Mouse (Mus musculus) heart, embryonic 12.5 days (tissue): ENCODE measurements around the gene Sipa1l1. TPM values are rescaled to one million over a fixed set of nuclear protein-coding genes. Genes with fewer than 3 reads are reported as not detected.

ENCODE experiments used
- ATAC-seq: fragments of 200-750 bp; cut with Nextera tagmentation; 2 replicates; pipeline ENCODE4 v1.8.0; 2017; ENCODE audit warnings: moderate TSS enrichment, moderate library complexity; ENCODE audit not compliant: insufficient number of reproducible peaks, low FRiP score
- H3K27ac ChIP-seq: fragments of 300-500 bp; sonication (generic); 2 replicates; pipeline ENCODE4 v1.5.1; 2016; ENCODE audit warnings: mild to moderate bottlenecking, moderate library complexity; ENCODE audit not compliant: poor library complexity, severe bottlenecking
- H3K27me3 ChIP-seq: fragments of 300-500 bp; sonication (generic); replicated peaks from 2 replicates; pipeline ENCODE4 v1.6.1; 2016; ENCODE audit warnings: mild to moderate bottlenecking, moderate library complexity
- H3K36me3 ChIP-seq: fragments of 300-500 bp; sonication (generic); 2 replicates; pipeline ENCODE4 v1.6.1; 2016; ENCODE audit warnings: mild to moderate bottlenecking, moderate library complexity
- H3K4me1 ChIP-seq: fragments of 300-500 bp; sonication (generic); replicated peaks from 2 replicates; pipeline ENCODE4 v1.6.1; 2016; ENCODE audit warnings: mild to moderate bottlenecking
- H3K4me2 ChIP-seq: fragments of 300-500 bp; sonication (generic); 2 replicates; pipeline ENCODE4 v1.6.1; 2016; ENCODE audit warnings: mild to moderate bottlenecking, moderate library complexity
- H3K4me3 ChIP-seq: fragments of 300-500 bp; sonication (generic); 2 replicates; pipeline ENCODE4 v1.5.1; 2016; ENCODE audit warnings: mild to moderate bottlenecking
- H3K9ac ChIP-seq: fragments of 300-500 bp; sonication (generic); 2 replicates; pipeline ENCODE4 v1.6.1; 2016; ENCODE audit warnings: mild to moderate bottlenecking, moderate library complexity
- H3K9me3 ChIP-seq: fragments of 300-500 bp; sonication (generic); replicated peaks from 2 replicates; pipeline ENCODE4 v1.6.1; 2016; ENCODE audit warnings: mild to moderate bottlenecking, moderate library complexity
- WGBS: fragments of 180-500 bp; shearing (Covaris S2); methylation state at CpG from one replicate; pipeline ENCODE4 v1.1.7; 2016; 5-methylcytosine and 5-hydroxymethylcytosine counted together
- polyA plus RNA-seq: library from polyadenylated mRNA; unstranded; fragments of >200 nt; fragmentation: Nextera tagmentation; extraction: Ambion mirVana; gene quantifications from 2 replicates; pipeline ENCODE4 v1.2.1, GENCODE M21; 2016

Gene Sipa1l1
- polyA plus RNA-seq, 1 experiment from 2014 or later, result 35.5 TPM

DNA sequence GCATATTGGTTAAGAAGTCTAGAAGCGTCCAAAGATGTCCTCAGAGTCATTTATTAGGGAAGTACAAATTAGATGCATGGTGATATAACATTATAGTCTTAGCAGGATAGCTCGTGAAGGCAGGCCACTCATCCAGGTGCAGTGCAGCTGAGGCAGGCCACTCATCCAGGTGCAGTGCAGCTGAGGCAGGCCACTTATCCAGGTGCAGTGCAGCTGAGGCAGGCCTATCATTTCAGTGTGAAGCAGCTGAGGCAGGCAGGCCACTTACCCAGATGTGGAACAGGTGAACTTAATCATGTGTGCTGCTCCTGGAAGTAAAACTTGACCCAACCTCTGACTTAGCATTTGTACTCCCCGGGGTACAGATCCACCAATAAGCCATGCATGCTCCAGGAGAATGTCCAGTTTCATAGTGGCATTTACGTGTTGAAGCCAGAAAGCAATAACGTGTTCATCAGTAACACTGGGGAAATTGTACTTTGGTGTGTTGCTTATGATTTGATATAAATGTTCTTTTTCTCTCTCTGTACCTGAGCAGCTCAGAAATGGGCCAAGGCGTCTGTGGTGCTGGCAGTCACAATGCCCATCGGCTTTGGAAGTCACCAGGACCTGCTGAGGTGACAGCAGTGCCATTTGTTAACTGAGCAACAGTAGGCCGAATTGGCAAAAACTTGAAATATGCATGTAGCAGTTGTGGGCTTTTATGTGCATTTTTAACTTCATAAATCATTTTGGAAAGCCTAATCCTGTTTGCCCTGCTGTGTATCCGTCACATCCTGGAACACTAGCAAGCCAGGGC, 129.7 kb downstream of the Sipa1l1 start:
- H3K9me3 ChIP-seq, result no peaks in the 10 kb centered on the region
- no peak overlapping the region for H3K9ac ChIP-seq
- H3K27ac ChIP-seq, result no peak overlapping the region
- H3K4me3 ChIP-seq, result no peak overlapping the region
- no peak overlapping the region for H3K4me2 ChIP-seq
- no peak for ATAC-seq
- H3K36me3 ChIP-seq, result no peaks in the 10 kb centered on the region
- no peaks in the 10 kb centered on the region for H3K27me3 ChIP-seq
- WGBS, result 87% methylated on average over 9 of the region's 9 CpGs
- no peaks in the 10 kb centered on the region for H3K4me1 ChIP-seq

- Histone ChIP-seq H3K27me3 (no peaks in the 10 kb centered on the region), H3K36me3 (no peaks in the 10 kb centered on the region), H3K4me2 (no peak overlapping the region), H3K4me3 (no peak overlapping the region), H3K9me3 (no peaks in the 10 kb centered on the region), H3K4me1 (peaks cover 11% of the 10 kb centered on the region; the same call in 1 of the 2 replicates), H3K9ac (no peak overlapping the region), H3K27ac (no peak overlapping the region)
- no peak for ATAC-seq
- WGBS, result 91% methylated on average over 2 of the region's 2 CpGs
Observed at GRCm38 (mm10) chr12:82304140-82304539, 135.0 kb downstream of the Sipa1l1 start.

DNA sequence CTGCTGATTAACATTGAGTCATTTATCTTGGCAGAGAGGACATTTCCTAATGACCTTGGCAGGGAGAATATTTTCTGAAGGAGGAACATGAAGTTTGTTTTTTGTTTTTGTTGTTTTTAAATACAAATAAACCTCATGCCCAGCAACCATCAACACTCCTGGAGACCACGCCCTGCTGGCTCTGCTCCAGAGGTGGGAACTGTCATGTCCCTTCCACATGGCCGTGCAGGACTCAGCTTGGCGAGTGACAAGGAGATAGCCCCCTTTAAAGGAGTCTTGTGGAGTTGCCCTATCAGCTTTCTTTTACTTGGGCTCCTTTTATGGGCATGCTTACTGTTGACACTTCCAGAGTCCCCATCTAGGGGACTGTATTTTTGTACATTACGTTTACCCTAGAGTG, 136.9 kb downstream of the Sipa1l1 start:
- Histone ChIP-seq H3K4me3 (no peak overlapping the region), H3K9ac (no peak overlapping the region), H3K4me2 (no peak overlapping the region), H3K4me1 (peaks cover 15% of the 10 kb centered on the region; the same call in 1 of the 2 replicates), H3K9me3 (no peaks in the 10 kb centered on the region), H3K36me3 (no peaks in the 10 kb centered on the region), H3K27me3 (no peaks in the 10 kb centered on the region), H3K27ac (no peak overlapping the region)
- ATAC-seq, result no peak
- WGBS, result 40% methylated on average over 4 of the region's 4 CpGs

DNA sequence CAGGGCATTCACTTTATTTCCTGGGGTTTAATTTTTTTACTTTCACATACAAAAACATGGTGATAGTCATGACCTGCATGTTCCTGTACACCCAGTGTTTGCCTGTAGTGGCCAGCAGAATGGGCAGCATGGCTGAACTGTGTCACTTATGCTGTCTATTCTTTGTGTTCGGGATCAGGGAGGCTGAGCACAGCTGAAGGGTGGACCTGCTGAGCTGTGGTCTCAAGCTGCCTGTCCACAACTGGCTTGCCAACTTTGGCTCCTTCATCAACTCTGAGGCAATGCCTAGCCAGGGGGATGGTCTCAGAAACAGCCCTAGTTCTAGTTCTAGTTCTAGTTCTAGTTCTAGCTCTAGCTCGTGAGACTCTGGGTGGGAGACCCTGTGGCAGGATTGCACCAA, 142.5 kb downstream of the Sipa1l1 start:
- Histone ChIP-seq H3K9me3 (no peaks in the 10 kb centered on the region), H3K4me1 (peaks cover 36% of the 10 kb centered on the region), H3K27ac (no peak overlapping the region), H3K36me3 (0 out of 2 replicates have a peak, but pooled peaks cover 2% of the 10 kb centered on the region), H3K4me2 (no peak overlapping the region), H3K9ac (no peak overlapping the region), H3K27me3 (no peaks in the 10 kb centered on the region), H3K4me3 (no peak overlapping the region)
- no peak for ATAC-seq
- 75% methylated on average over 2 of the region's 2 CpGs for WGBS

- no peak overlapping the region for H3K27ac ChIP-seq
- ATAC-seq, result no peak
Observed at GRCm38 (mm10) chr12:82312091-82312820, 143.1 kb downstream of the Sipa1l1 start.

DNA sequence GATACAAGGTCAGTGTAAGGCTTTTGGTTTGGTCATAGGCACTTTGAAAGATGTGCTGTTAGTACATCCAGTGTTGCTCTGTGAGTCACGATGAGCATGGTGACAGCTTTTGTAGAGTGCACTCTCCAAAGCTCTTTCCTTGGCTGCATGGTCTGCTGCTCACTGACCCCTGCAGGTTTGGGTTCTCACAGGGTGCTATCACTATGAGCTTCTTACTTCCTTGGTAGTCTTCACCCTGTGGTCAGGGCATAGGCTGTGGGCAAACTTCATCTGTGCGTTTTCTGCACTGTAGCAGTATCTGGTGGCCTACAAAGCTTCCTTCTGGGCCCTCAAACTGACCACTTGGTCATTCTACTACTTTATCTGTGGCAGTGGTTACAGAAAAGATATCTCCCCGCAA, 144.0 kb downstream of the Sipa1l1 start:
- Histone ChIP-seq H3K27me3 (no peaks in the 10 kb centered on the region), H3K4me2 (no peak overlapping the region), H3K9me3 (no peaks in the 10 kb centered on the region), H3K27ac (no peak overlapping the region), H3K36me3 (0 out of 2 replicates have a peak, but pooled peaks cover 2% of the 10 kb centered on the region), H3K4me1 (peaks cover 37% of the 10 kb centered on the region), H3K4me3 (no peak overlapping the region), H3K9ac (no peak overlapping the region)
- ATAC-seq, result no peak
- 51% methylated on average over 3 of the region's 3 CpGs for WGBS

More at GRCm38 (mm10) chr12:82312091-82312820, 143.1 kb downstream of the Sipa1l1 start:
- 62% methylated on average over 17 of the region's 17 CpGs for WGBS
- Histone ChIP-seq H3K4me2 (no peak overlapping the region), H3K36me3 (0 out of 2 replicates have a peak, but pooled peaks cover 2% of the 10 kb centered on the region), H3K4me1 (peaks cover 37% of the 10 kb centered on the region), H3K9ac (no peak overlapping the region), H3K4me3 (no peak overlapping the region), H3K27me3 (no peaks in the 10 kb centered on the region), H3K9me3 (no peaks in the 10 kb centered on the region)

DNA sequence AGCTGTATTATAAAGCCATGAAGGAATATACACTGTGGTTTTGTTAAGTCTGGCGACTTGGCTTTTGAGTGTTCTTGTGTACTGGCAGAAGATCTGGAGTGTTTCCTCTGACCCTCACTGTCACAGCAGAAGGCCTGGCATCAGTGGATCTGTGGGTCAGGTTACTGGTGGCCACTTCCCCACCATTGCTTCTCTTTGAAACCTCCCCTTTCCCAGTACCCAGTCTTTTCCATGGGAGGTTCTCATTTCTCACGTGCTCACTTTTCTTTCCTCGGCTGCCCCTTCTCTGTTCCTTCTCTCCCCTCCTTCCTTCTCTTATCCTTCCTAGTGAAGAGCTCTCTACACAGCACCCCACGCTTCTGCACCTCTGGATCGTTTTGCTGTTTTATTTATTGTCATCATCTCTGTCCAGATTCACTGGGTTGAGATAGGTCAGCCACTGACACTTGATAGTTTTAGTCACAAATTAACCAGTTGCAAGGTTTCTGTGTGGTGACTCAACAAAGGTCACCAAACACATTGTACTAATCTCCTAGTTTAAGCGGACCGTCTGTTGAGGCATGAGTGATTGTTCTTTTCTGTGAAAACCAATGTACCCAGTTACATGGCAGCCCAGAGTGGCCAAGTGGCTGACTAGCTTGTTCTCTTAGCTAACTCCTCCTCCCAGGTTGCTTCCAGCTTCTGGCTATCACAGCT, 150.5 kb downstream of the Sipa1l1 start:
- WGBS, result 84% methylated on average over 7 of the region's 7 CpGs
- Histone ChIP-seq H3K27ac (no peak overlapping the region), H3K27me3 (no peaks in the 10 kb centered on the region), H3K9ac (no peak overlapping the region), H3K4me1 (peaks cover 19% of the 10 kb centered on the region), H3K36me3 (no peaks in the 10 kb centered on the region), H3K4me2 (no peak overlapping the region), H3K9me3 (no peaks in the 10 kb centered on the region), H3K4me3 (no peak overlapping the region)
- ATAC-seq, result no peak

GRCm38 (mm10) chr12:82320204-82320603, 151.1 kb downstream of the Sipa1l1 start:
- no peak overlapping the region for H3K9ac ChIP-seq
- WGBS, result 56% methylated on average over 3 of the region's 3 CpGs
- peaks cover 24% of the 10 kb centered on the region for H3K4me1 ChIP-seq
- H3K9me3 ChIP-seq, result no peaks in the 10 kb centered on the region
- H3K27ac ChIP-seq, result no peak overlapping the region
- no peak overlapping the region for H3K4me2 ChIP-seq
- H3K27me3 ChIP-seq, result no peaks in the 10 kb centered on the region
- no peak overlapping the region for H3K4me3 ChIP-seq
- no peaks in the 10 kb centered on the region for H3K36me3 ChIP-seq
- no peak for ATAC-seq

GRCm38 (mm10) chr12:82321397-82321796, 152.3 kb downstream of the Sipa1l1 start:
- Histone ChIP-seq H3K36me3 (no peaks in the 10 kb centered on the region), H3K9ac (no peak overlapping the region), H3K27ac (no peak overlapping the region), H3K4me2 (no peak overlapping the region), H3K27me3 (no peaks in the 10 kb centered on the region), H3K4me3 (no peak overlapping the region), H3K9me3 (no peaks in the 10 kb centered on the region), H3K4me1 (peaks cover 24% of the 10 kb centered on the region)
- WGBS, result 83% methylated on average over 8 of the region's 8 CpGs
- ATAC-seq, result no peak

GRCm38 (mm10) chr12:82321855-82322254, 152.7 kb downstream of the Sipa1l1 start:
- no peaks in the 10 kb centered on the region for H3K27me3 ChIP-seq
- no peak overlapping the region for H3K27ac ChIP-seq
- 87% methylated on average over 2 of the region's 2 CpGs for WGBS
- no peak overlapping the region for H3K9ac ChIP-seq
- no peak overlapping the region for H3K4me2 ChIP-seq
- no peak for ATAC-seq
- no peak overlapping the region for H3K4me3 ChIP-seq
- H3K4me1 ChIP-seq, result peaks cover 27% of the 10 kb centered on the region
- no peaks in the 10 kb centered on the region for H3K9me3 ChIP-seq
- H3K36me3 ChIP-seq, result no peaks in the 10 kb centered on the region
